Mouse (Mus musculus) brown adipose tissue, adult 24 weeks (tissue): Measurements from ENCODE around the gene Otub2. TPM values are rescaled to one million over a fixed set of nuclear protein-coding genes. Genes with fewer than 3 reads are reported as not detected.

Experiments used
- H3K27ac ChIP-seq: fragments of 200-500 bp; replicated peaks from 2 replicates; pipeline ENCODE4 v1.5.1; 2012; ENCODE audit warnings: low read depth, mild to moderate bottlenecking, low read length
- H3K4me1 ChIP-seq: fragments of 200-500 bp; 2 replicates; pipeline ENCODE4 v1.6.1; 2012; ENCODE audit warnings: low read length, mixed read lengths; ENCODE audit not compliant: control insufficient read depth, insufficient read depth, insufficient read length
- H3K4me3 ChIP-seq: fragments of 200-500 bp; 2 replicates; pipeline ENCODE4 v1.5.1; 2012; ENCODE audit warnings: low read depth, mild to moderate bottlenecking, low read length, moderate library complexity; ENCODE audit not compliant: insufficient read depth
- polyA plus RNA-seq: library from polyadenylated mRNA; stranded (reverse); fragments of >200 nt; gene quantifications from 2 replicates; pipeline ENCODE4 v1.2.4, GENCODE M21; 2012; ENCODE audit not compliant: missing spikeins, insufficient read depth, insufficient read length

The Otub2 gene
- polyA plus RNA-seq, 1 experiment = 0.75 TPM

DNA sequence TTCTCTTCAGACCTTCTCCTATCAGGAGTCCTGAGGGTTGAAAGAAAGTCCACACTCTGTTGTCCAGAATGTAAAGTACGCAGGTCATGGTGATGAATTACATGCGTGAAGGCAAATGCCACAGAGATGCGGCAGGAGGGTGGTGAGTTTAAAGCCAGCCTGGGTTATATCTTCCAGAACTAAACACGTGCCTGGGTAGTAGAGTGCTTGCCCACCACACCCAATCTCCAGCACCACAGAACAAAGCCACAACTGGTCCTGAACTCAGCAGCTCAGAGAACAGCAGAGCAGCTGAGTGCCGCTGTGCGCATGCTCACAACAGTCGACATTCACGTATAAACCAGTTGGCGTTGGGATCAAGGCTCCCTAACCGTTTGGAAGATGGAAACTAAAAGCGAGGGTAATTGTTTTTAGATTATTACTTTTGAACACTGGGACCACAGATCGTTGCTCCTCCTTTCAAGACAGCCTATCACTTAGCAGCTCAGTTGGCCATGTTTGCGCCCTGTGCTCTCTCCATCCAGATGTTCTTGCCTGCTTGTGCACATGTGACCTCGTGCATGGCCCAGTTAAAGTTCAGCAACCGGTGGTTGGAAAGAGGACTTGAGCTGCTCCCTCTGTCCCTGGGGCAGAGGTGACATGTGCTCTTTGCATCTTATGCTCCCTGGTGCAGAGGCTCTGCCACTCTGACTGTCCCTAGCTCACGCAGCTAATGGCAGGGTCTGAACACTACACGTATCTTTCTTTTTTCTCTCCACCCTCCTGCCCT, 26.8 kb upstream of the Otub2 start:
- Histone ChIP-seq H3K4me3 (no peak overlapping the region), H3K27ac (no peak overlapping the region), H3K4me1 (no peaks in the 10 kb centered on the region)

GRCm38 (mm10) chr12:103362336-103362735, 26.1 kb upstream of the Otub2 start:
- no peak overlapping the region for H3K4me3 ChIP-seq
- no peak overlapping the region for H3K27ac ChIP-seq
- no peaks in the 10 kb centered on the region for H3K4me1 ChIP-seq

- no peak overlapping the region for H3K4me3 ChIP-seq
- H3K27ac ChIP-seq = no peak overlapping the region
- no peaks in the 10 kb centered on the region for H3K4me1 ChIP-seq
Measured at GRCm38 (mm10) chr12:103367171-103367570, 21.3 kb upstream of the Otub2 start.

DNA sequence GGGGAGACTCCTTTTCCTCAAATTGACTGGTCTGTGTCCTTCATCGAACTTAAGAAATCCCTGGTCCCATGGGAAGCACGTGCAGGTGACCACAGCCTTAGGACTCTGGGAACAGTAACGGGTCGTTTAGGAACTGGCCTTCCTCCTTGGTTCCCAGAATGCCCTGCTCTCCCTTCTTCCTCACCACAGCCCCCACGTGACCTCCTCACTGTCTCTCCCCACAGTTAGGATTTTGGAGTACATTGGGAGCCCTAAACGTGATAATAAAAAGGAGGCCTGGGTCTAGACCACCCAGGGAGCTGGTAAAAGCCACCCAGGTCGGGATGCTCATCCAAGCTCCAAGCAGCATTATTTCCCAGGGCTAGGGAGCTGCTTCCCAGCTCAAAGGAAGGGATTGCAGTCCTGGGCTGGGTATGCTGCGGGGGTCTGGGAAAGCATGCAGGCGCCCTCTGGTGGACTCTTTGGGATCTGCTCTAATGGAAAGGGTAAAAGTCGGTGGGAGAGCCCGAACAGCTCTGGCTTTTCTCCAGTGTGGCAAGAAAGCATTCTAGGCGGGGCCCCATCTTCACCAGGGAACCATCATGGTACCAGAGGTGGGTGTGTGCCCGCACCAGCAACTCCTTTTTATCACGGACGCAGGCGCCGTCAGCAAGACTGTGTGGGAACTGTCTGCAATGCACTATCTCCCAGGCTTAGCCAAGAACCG, 20.7 kb upstream of the Otub2 start:
- no peak overlapping the region for H3K27ac ChIP-seq
- no peaks in the 10 kb centered on the region for H3K4me1 ChIP-seq
- no peak overlapping the region for H3K4me3 ChIP-seq

DNA sequence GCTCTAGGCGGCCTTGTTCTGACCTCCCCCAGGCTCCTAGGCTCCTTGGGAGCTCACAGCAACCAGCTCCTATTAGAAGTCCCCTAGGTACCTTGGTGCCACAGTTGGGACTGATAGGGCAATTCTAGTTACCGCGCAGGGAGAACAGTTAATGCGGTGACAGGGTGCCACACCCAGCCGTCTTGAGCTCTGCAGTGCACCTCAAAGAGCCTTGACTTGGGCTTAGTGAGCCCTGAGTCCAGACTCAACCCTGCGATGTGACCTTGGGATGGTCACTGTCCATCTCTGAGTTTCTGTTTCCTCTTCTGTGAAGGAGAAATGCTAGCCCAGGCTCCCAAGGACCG, 20.2 kb upstream of the Otub2 start:
- Histone ChIP-seq H3K4me1 (no peaks in the 10 kb centered on the region), H3K4me3 (no peak overlapping the region), H3K27ac (no peak overlapping the region)

GRCm38 (mm10) chr12:103368777-103369176, 19.7 kb upstream of the Otub2 start:
- Histone ChIP-seq H3K4me1 (no peaks in the 10 kb centered on the region), H3K27ac (no peak overlapping the region), H3K4me3 (no peak overlapping the region)

DNA sequence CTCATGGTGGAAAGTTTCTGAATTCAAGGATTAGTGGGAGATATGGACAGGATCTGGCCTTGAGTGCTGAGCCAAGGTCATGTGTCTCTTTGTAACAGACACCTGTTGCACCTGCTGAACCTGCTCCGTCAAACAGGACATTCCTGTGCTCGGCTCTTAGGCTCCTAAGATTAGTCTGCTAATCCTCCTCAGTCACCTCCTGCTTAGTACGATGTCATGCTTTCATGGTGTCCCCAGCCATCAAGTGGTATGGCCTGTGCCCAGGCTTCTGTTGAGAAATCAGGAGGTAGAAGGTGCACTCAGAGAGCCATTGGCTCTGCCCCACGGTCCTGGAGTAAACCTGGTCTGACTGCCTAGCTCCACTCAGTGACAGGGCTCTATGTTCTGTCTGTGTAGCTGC, 17.6 kb upstream of the Otub2 start:
- no peak overlapping the region for H3K27ac ChIP-seq
- no peaks in the 10 kb centered on the region for H3K4me1 ChIP-seq
- H3K4me3 ChIP-seq = no peak overlapping the region

DNA sequence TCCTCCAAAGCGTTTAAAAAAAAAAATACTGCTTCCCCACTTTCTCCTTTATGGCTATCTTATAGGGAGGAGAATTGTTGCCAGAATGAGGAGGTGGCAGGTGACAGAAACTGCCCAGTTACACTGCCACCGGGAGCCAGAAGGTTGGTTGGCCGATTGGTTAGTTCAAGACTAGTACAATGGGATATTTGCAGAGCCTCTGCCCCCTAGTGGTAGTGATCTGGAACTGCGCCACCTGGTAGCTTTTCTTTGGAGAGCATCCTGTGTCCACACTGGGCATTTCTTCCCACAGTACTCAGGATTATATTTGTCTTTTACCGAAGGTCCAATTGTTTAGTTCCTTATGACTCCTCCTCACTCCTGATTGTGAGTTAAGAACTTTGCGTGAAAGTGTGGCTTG, 16.8 kb upstream of the Otub2 start:
- Histone ChIP-seq H3K4me1 (no peaks in the 10 kb centered on the region), H3K4me3 (no peak overlapping the region), H3K27ac (no peak overlapping the region)

DNA sequence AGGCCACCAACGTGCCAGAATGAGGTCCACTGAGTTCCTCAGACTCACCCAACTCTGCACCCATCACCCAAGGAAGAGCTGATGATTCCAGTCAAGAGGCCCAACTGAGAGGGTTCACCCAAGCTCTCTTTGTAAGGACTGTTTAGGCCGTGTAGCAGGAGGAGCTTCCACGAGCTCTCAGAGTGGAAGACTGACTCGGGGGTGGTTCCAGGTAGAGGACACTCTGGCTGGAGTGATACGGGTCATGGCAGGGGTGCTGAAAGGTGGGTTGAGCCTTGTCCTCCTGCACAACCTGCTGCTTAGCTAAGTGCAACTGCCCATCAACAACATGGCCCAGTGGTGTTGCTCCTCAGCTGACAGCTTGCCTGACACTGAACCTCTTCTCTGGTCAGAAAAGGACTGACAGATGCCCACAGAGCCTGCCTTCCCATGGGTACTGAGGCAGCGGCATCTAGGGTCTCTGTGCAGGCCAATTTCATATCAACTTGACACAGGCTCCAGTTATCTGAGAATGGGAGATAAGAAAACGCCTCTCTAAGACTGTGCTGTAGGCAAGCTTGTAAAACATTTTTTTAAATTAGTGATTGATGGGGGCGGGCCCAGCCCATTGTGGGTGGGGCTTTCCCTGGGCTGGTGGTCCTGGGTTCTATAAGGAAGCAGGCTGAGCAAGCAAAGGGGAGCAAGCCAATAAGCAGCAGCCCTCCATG, 14.8 kb upstream of the Otub2 start:
- no peaks in the 10 kb centered on the region for H3K4me1 ChIP-seq

DNA sequence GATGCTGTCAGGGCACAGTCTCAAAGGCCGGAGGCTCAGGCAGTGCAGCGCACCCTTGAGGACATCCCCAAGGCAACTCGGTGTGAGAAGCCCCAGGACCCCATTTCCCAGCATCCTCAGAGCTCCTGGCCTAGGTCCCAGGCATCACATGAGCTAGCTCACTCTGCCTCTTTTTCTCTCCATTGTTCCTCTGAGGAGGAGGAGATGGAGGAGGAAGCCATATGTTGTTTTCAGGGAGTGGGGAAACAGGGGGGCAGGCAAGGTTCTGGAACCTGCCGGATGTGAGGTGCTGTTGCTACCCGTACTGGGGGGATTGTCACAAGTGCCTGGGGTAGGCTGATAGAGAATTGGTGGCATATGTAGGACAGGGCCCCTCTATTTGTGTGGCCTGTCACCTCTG, 12.4 kb upstream of the Otub2 start:
- H3K4me1 ChIP-seq = no peaks in the 10 kb centered on the region
- no peak overlapping the region for H3K27ac ChIP-seq
- no peak overlapping the region for H3K4me3 ChIP-seq

More for the DNA sequence above, 14.8 kb upstream of the Otub2 start:
- no peak overlapping the region for H3K4me3 ChIP-seq
- H3K27ac ChIP-seq = no peak overlapping the region

DNA sequence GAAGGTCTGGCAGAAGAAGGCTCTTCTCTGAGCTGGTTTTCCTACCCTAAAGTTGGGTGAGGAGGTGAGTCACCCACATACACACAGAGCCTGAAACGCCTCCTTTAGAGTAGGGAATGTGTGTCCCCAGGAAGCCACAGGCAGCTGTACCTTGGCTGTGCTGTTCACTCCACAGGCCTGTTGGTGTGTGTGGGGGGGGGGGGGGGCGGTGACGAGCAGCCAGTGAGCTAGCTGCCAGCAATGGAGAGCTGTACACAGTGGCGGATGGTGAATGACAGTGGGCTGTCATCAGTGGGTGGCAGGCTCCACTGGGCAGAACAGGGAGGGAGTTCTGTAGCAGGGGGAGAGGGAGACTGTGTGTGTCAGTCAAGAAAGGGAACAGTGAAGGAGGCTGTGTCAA, 11.7 kb upstream of the Otub2 start:
- H3K4me3 ChIP-seq = no peak overlapping the region
- H3K4me1 ChIP-seq = no peaks in the 10 kb centered on the region
- H3K27ac ChIP-seq = no peak overlapping the region

GRCm38 (mm10) chr12:103380226-103380625, 8.3 kb upstream of the Otub2 start:
- Histone ChIP-seq H3K4me3 (no peak overlapping the region), H3K4me1 (no peaks in the 10 kb centered on the region), H3K27ac (no peak overlapping the region)

GRCm38 (mm10) chr12:103389348-103389727, 856 bp downstream of the Otub2 start:
- Histone ChIP-seq H3K4me3 (peak overlapping the region; percentile 84), H3K4me1 (peaks cover 4% of the 10 kb centered on the region; the same call in 1 of the 2 replicates), H3K27ac (no peak overlapping the region)

DNA sequence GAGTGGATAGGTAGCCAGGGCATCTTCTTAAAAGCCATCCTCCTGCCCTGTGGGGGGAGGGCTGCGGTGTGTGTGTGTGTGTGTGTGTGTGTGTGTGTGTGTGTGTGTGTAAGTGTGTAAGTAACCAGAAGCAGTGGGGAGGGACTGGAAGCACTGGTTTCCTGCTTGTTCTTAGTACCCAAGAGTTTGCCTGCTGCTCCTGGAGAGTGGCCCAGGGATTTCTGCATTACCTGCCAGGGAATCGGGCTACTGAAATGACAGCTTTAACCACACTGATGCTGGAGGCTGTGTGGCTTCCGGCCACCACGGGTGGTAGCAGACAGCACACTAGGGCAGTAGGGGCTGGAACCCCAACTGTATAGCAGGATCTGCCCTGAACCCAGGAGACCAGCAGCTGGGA, 1.5 kb downstream of the Otub2 start:
- Histone ChIP-seq H3K27ac (no peak overlapping the region), H3K4me3 (no peak overlapping the region), H3K4me1 (peaks cover 4% of the 10 kb centered on the region; the same call in 1 of the 2 replicates)

- peaks cover 4% of the 10 kb centered on the region; the same call in 1 of the 2 replicates for H3K4me1 ChIP-seq
- H3K27ac ChIP-seq = no peak overlapping the region
- H3K4me3 ChIP-seq = no peak overlapping the region
Measured at GRCm38 (mm10) chr12:103391098-103391497, 2.6 kb downstream of the Otub2 start.
